Mouse (Mus musculus) heart, embryonic 11.5 days (tissue): Measurements from ENCODE around the gene Tssk6. TPM values are rescaled to one million over a fixed set of nuclear protein-coding genes. Genes with fewer than 3 reads are reported as not detected.

ENCODE experiments used
- ATAC-seq: fragments of 200-750 bp; cut with Nextera tagmentation; replicated peaks from 2 replicates; pipeline ENCODE4 v1.8.0; 2017; ENCODE audit warnings: moderate library complexity; ENCODE audit not compliant: insufficient number of reproducible peaks, low FRiP score, low TSS enrichment
- H3K27ac ChIP-seq: fragments of 300-500 bp; sonication (generic); 2 replicates; pipeline ENCODE4 v1.5.1; 2014; ENCODE audit warnings: mild to moderate bottlenecking, low read depth, low read length
- H3K27me3 ChIP-seq: fragments of 300-500 bp; sonication (generic); 2 replicates; pipeline ENCODE4 v1.6.1; 2014; ENCODE audit warnings: mild to moderate bottlenecking, low read length, mixed read lengths; ENCODE audit not compliant: control insufficient read depth, insufficient read depth
- H3K36me3 ChIP-seq: fragments of 300-500 bp; sonication (generic); 2 replicates; pipeline ENCODE4 v1.6.1; 2014; ENCODE audit warnings: mild to moderate bottlenecking, low read length, moderate library complexity, mixed read lengths; ENCODE audit not compliant: control insufficient read depth, insufficient read depth
- H3K4me1 ChIP-seq: fragments of 300-500 bp; sonication (generic); 2 replicates; pipeline ENCODE4 v1.6.1; 2014; ENCODE audit warnings: low read length; ENCODE audit not compliant: control insufficient read depth, insufficient read depth
- H3K4me2 ChIP-seq: fragments of 300-500 bp; sonication (generic); 2 replicates; pipeline ENCODE4 v1.6.1; 2014; ENCODE audit warnings: mild to moderate bottlenecking, moderate library complexity
- H3K4me3 ChIP-seq: fragments of 300-500 bp; sonication (generic); 2 replicates; pipeline ENCODE4 v1.5.1; 2014; ENCODE audit warnings: low read depth, low read length
- H3K9ac ChIP-seq: fragments of 300-500 bp; sonication (generic); 2 replicates; pipeline ENCODE4 v1.6.1; 2014; ENCODE audit warnings: mild to moderate bottlenecking, low read depth, low read length, moderate library complexity
- H3K9me3 ChIP-seq: fragments of 300-500 bp; sonication (generic); replicated peaks from 2 replicates; pipeline ENCODE4 v1.6.1; 2016; ENCODE audit warnings: low read length; ENCODE audit not compliant: control insufficient read depth
- WGBS: fragments of 180-500 bp; shearing (Covaris S2); extraction: QIAGEN DNeasy Blood & Tissue Kit; methylation state at CpG from one replicate; pipeline ENCODE4 v1.1.7; 2014; ENCODE audit not compliant: insufficient replicate concordance; 5-methylcytosine and 5-hydroxymethylcytosine counted together
- polyA plus RNA-seq: library from polyadenylated mRNA; unstranded; fragments of >200 nt; fragmentation: Nextera tagmentation; extraction: Ambion mirVana; gene quantifications from 2 replicates; pipeline ENCODE4 v1.2.1, GENCODE M21; 2014

Tssk6 gene
- polyA plus RNA-seq, 1 experiment from 2014 or later = 1.8 TPM

- Histone ChIP-seq H3K27me3 (peaks cover 53% of the 10 kb centered on the region), H3K9ac (no peak overlapping the region), H3K4me1 (peaks cover 36% of the 10 kb centered on the region), H3K36me3 (peaks cover 7% of the 10 kb centered on the region), H3K4me2 (peak overlapping the region; percentile 11; the same call in 1 of the 2 replicates), H3K27ac (no peak overlapping the region), H3K9me3 (no peaks in the 10 kb centered on the region), H3K4me3 (no peak overlapping the region)
- 37% methylated on average over 19 of the region's 19 CpGs for WGBS
- no peak for ATAC-seq
Observed at GRCm38 (mm10) chr8:69890813-69891241, 11.2 kb upstream of the Tssk6 start.

GRCm38 (mm10) chr8:69893863-69894262 lies 8.1 kb upstream of the Tssk6 start:
- H3K9me3 ChIP-seq = no peaks in the 10 kb centered on the region
- peaks cover 32% of the 10 kb centered on the region for H3K4me1 ChIP-seq
- no peak overlapping the region for H3K4me2 ChIP-seq
- no peak for ATAC-seq
- peaks cover 7% of the 10 kb centered on the region for H3K36me3 ChIP-seq
- no peak overlapping the region for H3K27ac ChIP-seq
- no peak overlapping the region for H3K9ac ChIP-seq
- peaks cover 22% of the 10 kb centered on the region for H3K27me3 ChIP-seq
- 52% methylated on average over 17 of the region's 17 CpGs for WGBS
- no peak overlapping the region for H3K4me3 ChIP-seq

DNA sequence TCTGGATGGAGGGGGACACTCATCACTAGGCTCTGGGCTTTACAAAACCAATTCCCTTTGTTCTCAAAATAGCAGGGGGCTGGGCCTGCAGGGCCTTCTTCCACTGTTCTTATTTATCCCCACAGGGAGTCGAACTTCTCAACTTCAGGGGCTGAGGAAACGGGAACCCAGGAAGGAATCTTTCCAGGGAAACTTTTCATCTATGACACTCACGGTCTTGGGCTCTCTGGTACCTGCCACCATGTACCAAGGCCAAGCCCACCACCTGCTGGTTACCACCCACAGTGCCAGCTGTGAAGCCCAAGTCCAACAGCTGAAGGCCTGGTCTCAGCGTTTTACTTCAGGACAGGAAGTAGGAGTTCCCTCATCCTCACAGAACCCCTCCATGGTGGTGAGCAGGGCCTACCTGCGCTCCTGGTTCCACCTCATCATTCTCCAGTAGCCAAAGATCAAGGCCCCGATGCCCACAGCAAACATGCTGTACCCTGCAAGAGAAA lies 7.1 kb upstream of the Tssk6 start:
- no peak for ATAC-seq
- Histone ChIP-seq H3K4me1 (peaks cover 27% of the 10 kb centered on the region), H3K4me3 (no peak overlapping the region), H3K9ac (no peak overlapping the region), H3K9me3 (no peaks in the 10 kb centered on the region), H3K27ac (no peak overlapping the region), H3K27me3 (peaks cover 12% of the 10 kb centered on the region), H3K36me3 (peaks cover 7% of the 10 kb centered on the region), H3K4me2 (no peak overlapping the region)
- WGBS = 64% methylated on average over 6 of the region's 6 CpGs

- H3K4me3 ChIP-seq = no peak overlapping the region
- H3K27me3 ChIP-seq = peaks cover 2% of the 10 kb centered on the region; the same call in 1 of the 2 replicates
- H3K36me3 ChIP-seq = peaks cover 7% of the 10 kb centered on the region
- peaks cover 37% of the 10 kb centered on the region for H3K4me1 ChIP-seq
- WGBS = 60% methylated on average over 4 of the region's 4 CpGs
- H3K27ac ChIP-seq = no peak overlapping the region
- 0 out of 2 replicates have a peak overlapping the region, but pooled peaks have one; percentile 28 for H3K9ac ChIP-seq
- no peaks in the 10 kb centered on the region for H3K9me3 ChIP-seq
- ATAC-seq = no peak
- no peak overlapping the region for H3K4me2 ChIP-seq
Observed at GRCm38 (mm10) chr8:69895772-69896451, 6.1 kb upstream of the Tssk6 start.

- H3K27me3 ChIP-seq = no peaks in the 10 kb centered on the region
- no peak overlapping the region for H3K27ac ChIP-seq
- H3K4me3 ChIP-seq = no peak overlapping the region
- 85% methylated on average over 6 of the region's 6 CpGs for WGBS
- no peak overlapping the region for H3K4me2 ChIP-seq
- H3K4me1 ChIP-seq = peaks cover 44% of the 10 kb centered on the region
- no peaks in the 10 kb centered on the region for H3K9me3 ChIP-seq
- no peak overlapping the region for H3K9ac ChIP-seq
- no peak for ATAC-seq
- H3K36me3 ChIP-seq = peaks cover 7% of the 10 kb centered on the region
Observed at GRCm38 (mm10) chr8:69897857-69898256, 4.1 kb upstream of the Tssk6 start.

DNA sequence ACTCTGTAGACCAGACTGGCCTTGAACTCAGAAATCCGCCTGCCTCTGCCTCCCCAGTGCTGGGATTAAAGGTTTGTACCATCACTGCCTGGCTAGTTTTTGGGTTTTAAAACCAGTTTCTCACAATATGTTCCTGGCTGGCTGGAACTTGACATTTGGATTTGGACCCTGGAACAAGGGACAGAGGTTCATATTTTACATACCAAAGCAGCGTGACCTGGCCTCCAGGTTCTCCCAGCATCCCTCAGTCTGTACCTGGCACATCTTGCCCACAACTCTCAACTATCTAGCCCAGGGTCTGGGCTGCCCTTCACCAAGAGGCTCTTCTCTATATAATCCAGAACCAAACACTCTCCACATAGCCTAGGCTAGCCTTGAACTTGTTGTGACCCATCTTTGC lies 2.1 kb upstream of the Tssk6 start:
- Histone ChIP-seq H3K4me2 (peak overlapping the region; percentile 89), H3K36me3 (no peaks in the 10 kb centered on the region), H3K27ac (no peak overlapping the region), H3K27me3 (no peaks in the 10 kb centered on the region), H3K9me3 (no peaks in the 10 kb centered on the region), H3K9ac (no peak overlapping the region), H3K4me3 (peak overlapping the region; percentile 74; the same call in 1 of the 2 replicates), H3K4me1 (peaks cover 49% of the 10 kb centered on the region)
- no peak for ATAC-seq
- WGBS = 85% methylated on average over 2 of the region's 2 CpGs

- peaks cover 41% of the 10 kb centered on the region for H3K4me1 ChIP-seq
- no peak for ATAC-seq
- no peaks in the 10 kb centered on the region for H3K9me3 ChIP-seq
- H3K4me3 ChIP-seq = peak overlapping the region; percentile 74
- H3K27me3 ChIP-seq = no peaks in the 10 kb centered on the region
- peak overlapping the region; percentile 89 for H3K4me2 ChIP-seq
- WGBS = 15% methylated on average over 12 of the region's 12 CpGs
- H3K36me3 ChIP-seq = no peaks in the 10 kb centered on the region
- H3K9ac ChIP-seq = peak overlapping the region; percentile 89
- H3K27ac ChIP-seq = peak overlapping the region; percentile 91
Observed at GRCm38 (mm10) chr8:69900895-69901451, 1.0 kb upstream of the Tssk6 start.

- H3K27me3 ChIP-seq = no peaks in the 10 kb centered on the region
- peaks cover 40% of the 10 kb centered on the region for H3K4me1 ChIP-seq
- H3K4me2 ChIP-seq = peak overlapping the region; percentile 89
- peak overlapping the region; percentile 89 for H3K9ac ChIP-seq
- H3K27ac ChIP-seq = peak overlapping the region; percentile 91
- H3K36me3 ChIP-seq = no peaks in the 10 kb centered on the region
- H3K9me3 ChIP-seq = no peaks in the 10 kb centered on the region
- peak overlapping the region; percentile 74 for H3K4me3 ChIP-seq
- WGBS = 2% methylated on average over 41 of the region's 41 CpGs
- peak; percentile 56 for ATAC-seq
Observed at GRCm38 (mm10) chr8:69901484-69902162, 361 bp upstream of the Tssk6 start.
